Mouse (Mus musculus): ENCODE measurements around the gene Birc6.
"Not testable (repeated sequence)": the region's sequence is repeated elsewhere in the genome, so short reads cannot be mapped to it uniquely, and the experiment has no call there.

Gene Birc6

DNA sequence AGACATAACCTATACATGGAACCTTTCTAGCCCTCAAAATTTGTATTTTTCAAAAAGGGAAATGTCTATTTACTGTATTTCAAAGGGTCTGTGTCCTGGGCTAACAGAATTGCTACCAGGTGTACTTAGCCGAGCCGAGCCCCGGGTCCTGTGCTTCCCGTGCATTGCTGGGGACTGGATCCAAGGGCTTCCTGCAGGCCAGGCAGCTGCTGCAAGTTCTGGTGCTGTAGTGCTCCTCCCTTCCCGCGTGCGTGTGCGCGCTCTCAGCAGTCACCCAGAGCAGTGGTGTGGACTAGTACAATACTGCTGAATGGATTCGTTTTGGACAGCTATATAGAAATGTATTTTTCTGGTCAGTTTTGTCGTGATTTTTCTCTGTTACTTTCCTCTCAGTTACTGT, 31.8 kb downstream of the Birc6 start:
- DNase-seq (ENCODE audit: extremely low spot score, low read depth, low spot score): no peak

DNA sequence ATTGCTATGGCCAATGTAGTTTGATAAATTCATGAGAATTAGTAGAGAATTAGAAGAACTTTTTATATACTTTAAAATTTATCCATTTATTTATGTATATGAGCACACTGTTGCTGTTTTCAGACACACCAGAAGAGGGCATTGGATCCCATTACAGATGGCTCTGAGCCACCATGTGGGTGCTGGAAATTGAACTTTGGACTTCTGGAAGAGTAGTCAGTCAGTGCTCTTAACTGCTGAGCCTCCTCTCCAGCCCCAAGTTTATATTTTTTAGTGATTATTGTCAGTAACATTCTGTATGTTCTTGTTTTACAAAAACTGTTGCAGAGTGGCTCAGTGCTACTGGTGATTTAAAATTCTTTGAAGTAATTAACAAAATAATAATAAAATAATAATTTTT, 36.1 kb downstream of the Birc6 start:
- no peak for DNase-seq (ENCODE audit: extremely low spot score, low read depth, low spot score)

DNA sequence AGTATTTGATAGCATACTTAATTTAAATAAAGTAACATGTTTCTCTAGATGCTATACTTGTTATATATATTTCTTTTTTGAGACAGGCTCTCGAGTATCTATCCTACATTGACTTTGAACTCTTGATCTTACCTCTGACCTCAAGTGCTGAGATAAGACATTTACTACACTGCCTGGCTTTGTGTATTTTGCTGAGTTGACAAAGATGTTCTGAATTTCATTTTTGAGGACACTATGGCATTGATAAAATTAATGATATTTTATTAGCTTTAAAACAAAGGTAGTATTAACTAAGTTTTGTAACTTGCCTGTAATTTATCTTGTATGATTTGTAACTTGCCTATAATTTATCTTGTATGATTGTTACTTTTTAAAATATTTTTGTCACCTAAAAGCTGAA, 41.1 kb downstream of the Birc6 start:
- DNase-seq (ENCODE audit: extremely low spot score, low read depth, low spot score): no peak

DNA sequence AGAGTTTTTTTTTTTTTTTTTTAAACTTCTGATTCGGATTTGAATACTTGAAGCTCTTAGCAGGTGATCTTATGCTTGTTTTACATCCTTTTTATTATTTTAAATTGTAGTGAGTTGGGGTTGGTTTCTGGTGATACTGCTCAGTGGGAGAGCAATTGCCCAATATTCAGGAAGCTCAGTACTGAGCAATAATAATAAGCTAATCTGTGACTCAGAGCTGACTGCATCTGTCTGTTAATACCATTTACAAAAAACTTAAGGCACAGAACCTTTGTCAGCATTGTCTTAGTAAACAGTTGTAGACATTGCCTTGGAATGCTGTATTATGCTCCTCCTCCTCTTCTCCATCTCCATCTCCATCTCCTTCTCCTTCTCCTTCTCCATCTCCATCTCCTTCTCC, 42.5 kb downstream of the Birc6 start:
- DNase-seq (ENCODE audit: extremely low spot score, low read depth, low spot score): no peak

DNA sequence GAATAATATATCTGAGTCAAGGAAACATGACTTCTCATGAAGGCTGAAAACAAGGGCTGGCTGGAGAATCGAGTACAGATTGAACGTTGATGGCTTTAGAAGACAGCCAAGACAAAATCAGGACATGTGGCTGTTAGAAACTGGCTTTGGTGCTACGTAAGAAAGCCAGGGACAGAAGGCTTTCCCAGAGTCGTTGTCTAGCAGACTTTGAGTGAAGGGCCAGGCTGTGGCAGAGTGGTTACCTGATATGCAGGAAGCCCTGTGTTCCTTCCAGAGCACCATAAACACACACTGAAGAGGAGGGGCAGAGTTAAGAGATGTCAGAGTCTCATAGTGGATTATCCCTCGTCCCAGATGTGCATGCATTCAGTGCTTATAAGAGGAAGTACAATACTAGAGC, 49.1 kb downstream of the Birc6 start:
- DNase-seq (ENCODE audit: extremely low spot score, low read depth, low spot score): no peak

DNA sequence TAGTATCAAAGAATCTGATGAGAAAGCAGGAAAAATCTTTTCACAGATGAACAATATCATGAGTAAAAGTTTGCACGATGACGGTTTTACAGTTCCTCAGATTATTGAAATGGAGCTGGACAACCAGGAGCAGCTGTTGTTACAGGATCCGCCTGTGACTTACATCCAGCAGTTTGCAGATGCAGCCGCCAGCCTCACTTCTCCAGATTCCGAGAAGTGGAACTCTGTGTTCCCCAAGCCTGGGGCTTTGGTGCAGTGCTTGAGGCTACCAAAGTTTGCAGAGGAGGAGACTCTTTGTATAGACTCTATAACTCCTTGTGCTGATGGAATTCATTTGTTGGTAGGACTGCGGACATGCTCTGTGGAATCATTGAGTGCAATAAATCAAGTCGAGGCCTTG, 51.5 kb downstream of the Birc6 start:
- no peak for DNase-seq (ENCODE audit: extremely low spot score, low read depth, low spot score)

DNA sequence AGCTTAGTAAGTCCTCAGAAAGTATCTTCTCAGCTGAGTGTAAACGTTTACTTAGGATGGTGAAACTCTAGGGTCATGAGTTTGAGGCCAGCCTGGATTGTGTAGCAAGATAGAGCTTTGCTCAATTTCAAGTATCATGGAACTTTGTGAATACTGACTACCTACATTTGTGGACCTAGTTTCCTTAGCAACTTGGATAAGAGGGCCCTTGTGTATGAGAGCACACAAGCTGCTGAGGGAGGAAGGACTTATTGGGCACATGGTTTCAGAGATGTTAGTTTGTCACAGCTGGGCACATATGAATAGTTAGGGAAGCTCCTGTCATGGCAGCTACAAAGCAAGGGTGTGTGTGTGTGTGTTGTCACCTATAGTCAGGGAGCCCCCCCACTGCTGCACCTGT, 52.6 kb downstream of the Birc6 start:
- no peak for DNase-seq (ENCODE audit: extremely low spot score, low read depth, low spot score)

DNA sequence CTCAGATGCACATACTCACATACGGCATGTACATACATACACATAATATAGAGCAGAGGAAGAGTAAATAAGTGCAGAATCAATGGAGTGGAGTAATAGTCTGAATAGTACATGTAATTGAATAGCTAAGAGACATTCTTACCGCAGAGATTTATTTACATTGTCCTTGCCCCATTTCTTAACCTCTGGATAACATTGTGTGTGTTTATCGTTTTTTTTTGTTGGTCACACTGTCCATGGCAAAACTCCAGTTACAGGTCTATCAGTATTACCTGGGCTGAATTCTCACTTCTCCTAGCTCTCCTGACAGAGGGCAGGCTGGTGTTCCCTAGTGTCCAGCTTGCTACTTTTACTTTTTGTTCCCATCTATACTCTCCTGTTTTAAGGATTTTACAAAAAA, 58.7 kb downstream of the Birc6 start:
- no peak for DNase-seq (ENCODE audit: extremely low spot score, low read depth, low spot score)

DNA sequence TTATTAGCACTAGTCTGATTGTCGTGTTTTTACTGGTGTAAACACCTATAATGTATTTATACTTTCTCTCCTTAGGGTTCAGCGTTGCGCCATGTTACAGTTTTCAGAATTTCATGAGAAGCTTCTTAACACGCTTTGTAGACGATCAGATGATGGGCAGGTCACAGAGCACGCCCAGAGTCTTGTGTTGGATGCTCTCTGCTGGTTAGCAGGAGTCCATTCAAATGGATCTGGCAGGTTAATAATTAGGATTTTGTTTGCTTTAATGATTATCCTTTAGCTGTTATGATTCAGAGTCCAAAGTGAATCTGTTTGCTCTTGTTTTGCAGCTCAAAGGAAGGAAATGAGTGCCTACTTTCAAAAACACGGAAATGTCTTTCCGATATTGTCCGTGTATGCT, 70.8 kb downstream of the Birc6 start:
- DNase-seq (ENCODE audit: extremely low spot score, low read depth, low spot score): no peak

DNA sequence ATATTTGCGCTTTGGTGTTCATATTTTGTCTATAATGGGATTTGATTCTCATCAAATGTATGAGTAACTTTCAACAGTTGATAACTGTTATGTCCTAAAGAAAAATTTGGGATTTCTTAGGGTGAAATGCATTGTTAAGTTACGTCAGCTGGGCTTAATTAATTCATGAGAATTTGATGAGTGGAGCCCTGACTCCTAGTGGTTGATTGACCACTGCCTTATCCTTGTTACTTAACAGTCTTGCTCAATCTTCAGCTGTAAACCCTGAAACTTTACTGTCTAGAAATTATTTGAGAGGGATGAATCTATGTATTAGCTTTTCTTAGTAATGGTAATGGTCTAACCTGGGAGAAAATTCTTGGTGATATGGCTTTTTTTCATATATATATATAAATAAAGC, 71.3 kb downstream of the Birc6 start:
- DNase-seq (ENCODE audit: extremely low spot score, low read depth, low spot score): no peak

DNA sequence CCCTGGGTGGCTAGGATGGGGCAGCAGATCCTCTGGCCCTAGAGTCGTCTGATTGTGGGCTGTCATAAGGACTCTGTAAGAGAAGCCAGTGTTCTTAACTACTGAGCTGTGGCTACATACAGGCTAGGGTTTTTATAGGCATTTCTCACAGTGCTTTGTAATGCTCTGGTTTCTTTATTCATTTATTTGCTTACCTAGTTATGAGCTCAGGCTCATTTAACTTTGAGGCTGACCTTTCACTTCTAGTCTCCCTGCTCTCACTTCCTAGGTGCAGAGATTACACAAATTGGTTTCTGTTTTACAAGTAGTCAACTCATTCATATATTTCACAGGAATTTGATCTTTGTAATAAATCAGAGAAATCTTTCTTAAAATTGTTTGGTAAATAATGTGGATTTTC, 73.1 kb downstream of the Birc6 start:
- no peak for DNase-seq (ENCODE audit: extremely low spot score, low read depth, low spot score)

DNA sequence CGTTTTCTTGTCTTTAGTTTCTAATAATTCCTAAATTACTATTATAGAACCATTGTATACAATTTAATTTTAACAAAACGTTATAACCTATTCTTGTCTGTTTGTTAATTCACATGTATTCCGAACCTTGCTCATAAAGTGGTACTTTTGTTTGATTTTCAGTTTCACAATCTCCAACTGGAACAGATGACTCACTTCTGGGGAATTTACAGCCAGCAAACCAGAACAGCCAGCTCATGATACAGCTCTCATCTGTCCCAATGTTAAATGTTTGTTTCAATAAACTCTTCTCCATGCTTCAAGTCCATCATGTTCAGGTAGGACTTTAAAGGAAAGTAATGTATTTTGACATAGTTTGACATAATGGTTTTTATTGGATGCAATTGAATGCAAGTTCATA, 102.7 kb downstream of the Birc6 start:
- no peak for DNase-seq (ENCODE audit: extremely low spot score, low read depth, low spot score)

DNA sequence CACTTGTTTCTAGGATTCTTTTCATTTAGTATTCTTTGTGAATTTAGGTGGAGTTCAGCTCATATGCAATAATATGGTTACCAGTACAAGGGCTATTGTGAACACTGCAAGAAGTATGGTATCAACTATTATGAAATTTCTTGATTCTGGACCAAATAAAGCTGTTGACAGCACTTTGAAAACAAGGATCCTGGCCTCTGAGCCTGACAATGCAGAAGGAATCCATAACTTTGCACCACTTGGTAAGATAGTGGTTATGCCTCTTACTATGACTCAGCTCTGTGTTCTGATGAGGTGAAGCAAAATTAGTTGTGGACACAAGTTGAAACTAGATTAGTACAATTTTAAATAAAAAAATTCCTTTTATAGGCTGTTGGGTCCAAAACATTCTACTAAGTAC, 114.3 kb downstream of the Birc6 start:
- no peak for DNase-seq (ENCODE audit: extremely low spot score, low read depth, low spot score)

DNA sequence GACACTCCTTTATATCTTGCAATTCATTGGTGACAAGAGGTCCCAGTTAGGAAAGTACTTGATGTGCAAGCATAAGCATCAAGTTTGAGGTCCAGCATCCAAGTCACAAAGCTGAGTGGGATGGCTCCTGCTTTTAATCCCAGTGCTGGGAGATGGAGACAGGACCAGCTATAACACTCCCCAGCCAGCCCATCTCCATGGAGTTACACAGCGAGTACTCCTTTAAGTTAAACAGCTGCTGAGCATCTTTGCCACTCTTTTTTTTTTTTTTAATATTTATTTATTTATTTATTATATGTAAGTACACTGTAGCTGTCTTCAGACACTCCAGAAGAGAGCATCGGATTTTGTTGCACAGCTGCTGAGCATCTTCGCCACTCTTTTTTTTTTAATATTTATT, 130.3 kb downstream of the Birc6 start:
- no peak for DNase-seq (ENCODE audit: extremely low spot score, low read depth, low spot score)

DNA sequence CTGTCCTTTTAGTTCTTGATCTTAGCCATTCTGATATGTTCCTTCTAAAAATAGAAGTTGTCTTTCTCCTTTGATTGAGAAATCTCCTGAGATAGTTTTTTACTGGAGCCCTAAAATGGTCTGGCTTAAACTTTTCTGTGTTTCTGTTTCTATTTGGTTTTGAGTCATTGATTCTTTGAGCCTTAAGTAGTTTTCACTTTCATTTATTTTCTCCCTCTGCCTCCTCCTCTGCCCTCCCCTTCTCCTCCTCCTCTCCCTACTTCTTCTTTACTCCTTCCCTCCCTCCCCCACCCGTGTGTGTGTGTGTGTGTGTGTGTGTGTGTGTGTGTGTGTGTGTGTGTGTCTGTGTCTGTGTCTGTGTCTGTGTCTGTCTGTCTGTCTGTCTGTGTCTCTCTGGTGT, 139.9 kb downstream of the Birc6 start:
- no peak for DNase-seq (ENCODE audit: extremely low spot score, low read depth, low spot score)

DNA sequence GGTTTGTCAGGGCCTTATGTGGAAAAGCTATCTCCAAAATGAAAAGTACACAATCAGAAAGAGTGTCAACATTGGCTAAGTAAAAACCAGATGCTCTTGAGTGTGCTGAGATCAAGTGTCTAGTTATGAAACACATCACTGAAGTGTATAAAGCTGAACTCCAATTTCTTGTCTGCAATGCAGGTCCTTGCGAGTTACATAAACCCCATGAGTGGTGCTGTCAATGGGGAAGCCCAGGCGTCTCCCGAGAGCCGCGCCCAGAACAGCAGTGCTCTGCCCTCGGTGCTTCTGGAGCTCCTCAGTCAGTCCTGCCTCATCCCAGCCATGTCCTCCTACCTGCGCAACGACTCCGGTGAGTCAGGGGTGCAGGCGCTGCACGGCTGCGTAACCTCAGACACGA, 141.9 kb downstream of the Birc6 start:
- no peak for DNase-seq (ENCODE audit: extremely low spot score, low read depth, low spot score)

DNA sequence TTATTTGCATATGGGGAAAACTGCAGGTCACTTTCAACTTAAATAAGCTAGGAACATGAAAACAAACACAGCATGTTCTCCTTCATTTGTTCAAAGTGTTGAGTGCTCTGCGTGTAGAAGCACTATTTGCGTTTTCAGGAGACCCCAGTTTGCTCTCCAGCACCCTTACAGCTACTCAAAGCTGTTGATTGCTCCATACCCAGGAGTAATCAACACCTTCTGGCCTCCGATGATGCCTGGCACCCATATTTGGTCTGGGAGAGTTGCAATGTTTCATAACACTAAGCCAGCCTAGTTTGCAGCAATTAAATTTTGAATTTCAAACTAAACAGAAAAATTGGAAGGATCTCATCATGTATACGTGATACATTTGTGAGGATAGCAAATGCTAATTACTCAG, 144.4 kb downstream of the Birc6 start:
- DNase-seq (ENCODE audit: extremely low spot score, low read depth, low spot score): no peak

DNA sequence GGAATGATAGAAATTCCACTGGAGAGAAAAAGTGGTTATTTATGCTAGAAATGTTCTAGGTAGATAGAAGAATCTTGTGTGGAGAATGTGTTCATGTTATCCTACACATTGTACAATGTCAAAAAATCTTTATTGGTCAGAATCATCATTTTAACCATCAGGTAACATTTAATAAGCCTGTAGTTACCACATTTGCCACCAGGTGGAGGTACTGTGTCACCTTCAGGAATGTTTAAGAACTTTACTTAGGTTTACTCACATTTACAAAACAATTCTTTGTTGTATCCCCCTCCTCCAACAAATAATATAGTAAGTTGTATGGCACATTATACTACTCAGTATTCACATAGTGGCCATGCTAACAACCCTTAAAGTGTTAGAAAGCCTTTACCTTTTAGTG, 145.2 kb downstream of the Birc6 start:
- DNase-seq (ENCODE audit: extremely low spot score, low read depth, low spot score): peak; percentile 44

DNA sequence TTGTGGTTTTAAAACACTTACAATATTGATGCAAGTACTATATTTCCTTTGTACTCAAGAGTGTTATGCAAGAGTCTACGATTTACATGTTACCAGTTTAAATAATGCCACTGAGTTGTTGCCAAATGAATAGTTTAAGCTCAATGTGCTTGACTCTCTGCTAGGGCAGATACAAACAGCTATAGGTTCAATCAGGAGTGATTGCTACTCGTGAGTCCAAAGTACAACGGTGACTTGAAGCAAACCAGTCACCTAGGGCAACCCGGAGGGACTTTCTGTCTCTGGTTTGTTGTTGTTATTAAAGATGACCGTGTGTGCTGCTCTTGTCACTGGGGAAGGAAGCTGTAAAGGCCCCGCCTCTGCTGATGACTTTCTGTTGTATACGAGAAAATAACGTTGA, 150.0 kb downstream of the Birc6 start:
- DNase-seq (ENCODE audit: extremely low spot score, low read depth, low spot score): no peak

DNA sequence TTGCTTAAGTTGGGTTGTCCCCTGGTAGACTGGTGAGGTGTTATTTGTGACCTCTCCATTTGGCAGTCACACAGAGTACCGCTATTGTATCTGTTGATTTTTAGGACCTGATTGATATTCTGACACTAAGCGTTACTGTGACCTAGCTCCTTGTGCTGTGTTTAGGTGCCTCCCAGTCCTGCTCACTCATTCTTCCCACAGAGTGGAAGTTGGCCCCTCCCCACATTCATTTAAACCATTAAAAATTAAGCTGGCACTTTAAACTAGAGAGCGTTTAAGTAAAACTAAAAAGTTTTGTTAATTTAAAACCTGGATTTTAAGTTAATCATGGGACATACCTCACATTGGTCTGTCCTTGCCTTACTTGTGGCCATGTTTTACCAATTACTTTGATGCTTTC, 156.8 kb downstream of the Birc6 start:
- no peak for DNase-seq (ENCODE audit: extremely low spot score, low read depth, low spot score)

DNA sequence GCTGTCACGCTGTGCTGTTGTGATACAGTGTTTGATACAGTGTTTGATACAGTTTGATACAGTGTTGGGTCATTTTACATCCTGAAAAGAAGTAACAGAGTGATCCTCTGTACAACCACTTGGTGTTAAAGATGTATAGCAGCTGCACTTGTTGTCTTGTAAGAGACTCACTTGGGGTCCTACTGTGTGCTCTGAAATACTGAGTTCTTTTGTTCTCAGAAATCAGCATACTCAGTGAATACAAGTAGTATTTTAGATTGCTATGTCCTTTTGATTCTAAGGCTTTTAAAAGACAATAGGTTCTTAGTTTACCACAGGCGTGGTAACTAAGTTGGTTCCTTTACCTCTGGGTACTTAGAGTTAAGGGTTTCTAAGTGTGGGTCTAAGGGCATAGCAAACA, 160.5 kb downstream of the Birc6 start:
- DNase-seq (ENCODE audit: extremely low spot score, low read depth, low spot score): no peak

DNA sequence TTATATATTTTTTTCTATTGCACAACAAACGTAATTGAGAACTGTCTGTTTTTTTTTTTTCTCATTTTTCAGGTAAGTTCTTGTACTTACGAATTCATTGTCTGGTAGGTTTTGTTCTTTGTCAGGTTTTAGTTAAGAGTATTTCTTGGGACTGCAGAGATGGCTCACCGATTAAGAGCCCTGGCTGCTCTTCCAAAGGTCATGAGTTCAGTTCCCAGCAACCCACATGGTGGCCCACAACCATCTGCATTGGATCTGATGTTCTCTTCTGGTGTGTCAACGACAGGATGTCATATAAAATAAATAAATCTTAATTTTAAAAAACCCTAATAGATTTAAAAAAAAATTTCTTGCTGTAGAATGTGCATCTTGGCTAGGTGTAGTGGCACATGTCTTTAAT, 161.3 kb downstream of the Birc6 start:
- DNase-seq (ENCODE audit: extremely low spot score, low read depth, low spot score): no peak

DNA sequence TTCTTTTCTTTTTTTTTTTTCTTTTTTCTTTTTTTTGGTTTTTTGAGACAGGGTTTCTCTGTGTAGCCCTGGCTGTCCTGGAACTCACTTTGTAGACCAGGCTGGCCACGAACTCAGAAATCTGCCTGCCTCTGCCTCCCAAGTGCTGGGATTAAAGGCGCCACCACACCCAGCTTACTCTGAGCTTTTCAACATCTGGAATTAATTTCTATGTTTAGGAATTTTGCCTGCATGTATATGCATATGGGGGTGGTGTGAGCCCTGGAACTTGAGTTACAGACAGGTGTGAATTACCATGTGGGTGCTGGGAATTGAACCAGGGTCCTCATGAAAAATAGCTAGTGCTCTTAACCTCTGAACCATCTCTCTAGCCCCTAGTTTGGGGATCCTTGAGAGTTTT, 173.6 kb downstream of the Birc6 start:
- DNase-seq (ENCODE audit: extremely low spot score, low read depth, low spot score): not testable (repeated sequence)

DNA sequence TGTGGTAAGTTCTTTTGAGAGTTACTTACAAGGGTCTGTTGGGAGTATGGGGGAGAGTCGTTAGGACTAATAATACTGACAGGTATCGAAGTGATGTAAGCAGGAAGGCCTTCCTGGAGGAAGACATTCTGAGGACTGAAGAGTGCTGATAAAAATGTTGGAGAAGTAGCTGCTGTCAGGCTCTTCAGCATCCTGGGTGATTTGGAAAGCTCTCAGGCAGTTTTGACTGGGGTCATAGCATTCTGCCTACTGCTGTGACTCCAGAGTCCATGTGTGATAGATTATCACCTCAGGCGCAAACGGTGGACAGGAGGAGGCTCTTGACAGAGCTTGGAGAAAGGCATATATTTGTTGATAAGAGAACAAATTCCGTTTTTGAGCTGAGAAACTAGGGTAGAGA, 177.4 kb downstream of the Birc6 start:
- no peak for DNase-seq (ENCODE audit: extremely low spot score, low read depth, low spot score)
